Comparison of ENCODE assay signal across 18 mouse cellular contexts in genomic region chr5:47095703-47096102, GRCm38 (mm10).
"Had no signal": no experiment of that assay in that cellular context is flagged by ENCODE, and none has a peak within 500 bp of the region (broad histone marks: within the 10 kb centered on the region; RNA-seq: fewer than 3 reads in every experiment).

No protein-coding gene starts in this region.

- H3K4me1 ChIP-seq: limb, embryonic 12.5 days; limb, embryonic 15.5 days; midbrain, embryonic 10.5 days; midbrain, embryonic 13.5 days; neural tube, embryonic 12.5 days had no signal

- H3K27ac ChIP-seq: limb, embryonic 12.5 days; limb, embryonic 15.5 days; liver, embryonic 14.5 days; macrophage; midbrain, embryonic 10.5 days; midbrain, embryonic 13.5 days; neural tube, embryonic 12.5 days had no signal

- ATAC-seq: liver, postnatal 0 days; lung, postnatal 0 days; midbrain, embryonic 13.5 days; midbrain, embryonic 16.5 days had no signal

- H3K4me2 ChIP-seq: limb, embryonic 12.5 days; limb, embryonic 15.5 days; liver, embryonic 11.5 days; lung, embryonic 14.5 days; midbrain, embryonic 13.5 days; neural tube, embryonic 12.5 days had no signal

- H3K9me3 ChIP-seq: limb, embryonic 12.5 days; limb, embryonic 15.5 days; midbrain, embryonic 10.5 days; midbrain, embryonic 13.5 days; neural tube, embryonic 12.5 days had no signal

- DNase-seq: kidney, adult 18-20 months; kidney, postnatal 14 days; left cerebral cortex, postnatal 4 days; liver, postnatal 0 days; lung, embryonic 14.5 days; thymus, adult 18-20 months; thymus, postnatal 36 days had no signal

- H3K27me3 ChIP-seq: limb, embryonic 12.5 days; limb, embryonic 15.5 days; midbrain, embryonic 13.5 days; neural tube, embryonic 12.5 days had no signal

- H3K9ac ChIP-seq: limb, embryonic 12.5 days; limb, embryonic 15.5 days; liver, embryonic 14.5 days; liver, postnatal 0 days; lung, embryonic 14.5 days; midbrain, embryonic 13.5 days; neural tube, embryonic 12.5 days had no signal

- H3K4me3 ChIP-seq: limb, embryonic 12.5 days; limb, embryonic 15.5 days; midbrain, embryonic 10.5 days; midbrain, embryonic 13.5 days; myocyte; neural tube, embryonic 12.5 days had no signal

- H3K36me3 ChIP-seq: limb, embryonic 12.5 days; limb, embryonic 15.5 days; midbrain, embryonic 10.5 days; midbrain, embryonic 13.5 days; neural tube, embryonic 12.5 days had no signal
